Mouse (Mus musculus) midbrain, embryonic 15.5 days (tissue): ENCODE data around the gene Patj. TPM values are rescaled to one million over a fixed set of nuclear protein-coding genes. Genes with fewer than 3 reads are reported as not detected.
"Not testable (repeated sequence)": the region's sequence is repeated elsewhere in the genome, so short reads cannot be mapped to it uniquely, and the experiment has no call there.

Source experiments
- ATAC-seq: fragments of 200-750 bp; cut with Nextera tagmentation; replicated peaks from 2 replicates; pipeline ENCODE4 v1.8.0; 2017; ENCODE audit warnings: moderate TSS enrichment
- H3K27ac ChIP-seq: fragments of 300-500 bp; sonication (generic); 2 replicates; pipeline ENCODE4 v1.5.1; 2015; ENCODE audit warnings: mild to moderate bottlenecking, inconsistent platforms
- H3K27me3 ChIP-seq: fragments of 300-500 bp; sonication (generic); replicated peaks from 2 replicates; pipeline ENCODE4 v1.6.1; 2015; ENCODE audit warnings: inconsistent platforms
- H3K36me3 ChIP-seq: fragments of 300-500 bp; sonication (generic); replicated peaks from 2 replicates; pipeline ENCODE4 v1.6.1; 2015; ENCODE audit warnings: inconsistent platforms
- H3K4me1 ChIP-seq: fragments of 300-500 bp; sonication (generic); 2 replicates; pipeline ENCODE4 v1.6.1; 2015; ENCODE audit warnings: inconsistent platforms
- H3K4me2 ChIP-seq: fragments of 300-500 bp; sonication (generic); 2 replicates; pipeline ENCODE4 v1.6.1; 2015; ENCODE audit warnings: inconsistent platforms, mild to moderate bottlenecking, moderate library complexity
- H3K4me3 ChIP-seq: fragments of 300-500 bp; sonication (generic); 2 replicates; pipeline ENCODE4 v1.5.1; 2015; ENCODE audit warnings: mild to moderate bottlenecking, inconsistent platforms
- H3K9ac ChIP-seq: fragments of 300-500 bp; sonication (generic); 2 replicates; pipeline ENCODE4 v1.6.1; 2015; ENCODE audit warnings: mild to moderate bottlenecking, inconsistent platforms
- H3K9me3 ChIP-seq: fragments of 300-500 bp; sonication (generic); 2 replicates; pipeline ENCODE4 v1.6.1; 2016; ENCODE audit warnings: inconsistent platforms
- WGBS: fragments of 180-500 bp; shearing (Covaris S2); methylation state at CpG from one replicate; pipeline ENCODE4 v1.1.7; 2015; ENCODE audit warnings: mixed read lengths; 5-methylcytosine and 5-hydroxymethylcytosine counted together
- polyA plus RNA-seq: library from polyadenylated mRNA; unstranded; fragments of >200 nt; fragmentation: Nextera tagmentation; extraction: Ambion mirVana; gene quantifications from 2 replicates; pipeline ENCODE4 v1.2.1, GENCODE M21; 2015

The Patj gene
- polyA plus RNA-seq, 1 experiment from 2014 or later = 9.5 TPM

DNA sequence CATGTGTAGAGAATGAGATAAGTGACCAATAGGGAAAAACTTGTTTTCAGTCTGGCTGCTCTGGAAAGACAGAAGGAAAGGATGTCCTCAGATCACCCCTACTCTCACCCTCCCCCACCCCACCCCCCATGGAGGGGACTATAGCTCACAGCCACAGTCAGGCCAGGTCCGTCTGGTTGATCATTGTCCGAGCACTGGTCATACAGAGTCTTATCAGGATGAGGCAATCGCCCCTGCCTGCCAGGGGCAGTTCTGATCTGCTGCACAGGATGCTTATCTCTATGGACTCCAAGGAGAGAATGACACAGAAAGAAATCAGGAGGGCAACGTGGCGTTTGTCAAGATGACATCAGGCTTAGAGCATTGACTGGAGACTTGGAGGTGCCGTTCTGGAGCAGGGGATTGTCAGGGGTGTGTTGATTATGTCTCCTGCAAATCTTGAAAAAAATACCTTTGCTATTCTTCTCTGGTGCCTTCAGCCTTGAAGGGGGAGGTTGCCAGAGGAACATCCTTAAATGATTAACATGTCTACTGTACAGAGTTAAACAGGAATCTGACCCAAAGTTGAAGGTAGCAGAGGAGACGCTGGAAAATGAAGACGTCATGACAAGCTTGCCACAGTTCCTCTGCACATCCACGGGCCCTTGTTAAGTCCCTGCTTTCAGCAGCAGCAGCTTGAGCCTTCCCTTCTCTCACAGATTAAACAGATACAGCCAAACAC, 298.0 kb downstream of the Patj start:
- 62% methylated on average over 9 of the region's 9 CpGs for WGBS
- no peak for ATAC-seq
- Histone ChIP-seq H3K27me3 (no peaks in the 10 kb centered on the region), H3K4me2 (no peak overlapping the region), H3K9ac (no peak overlapping the region), H3K27ac (no peak overlapping the region), H3K9me3 (no peaks in the 10 kb centered on the region), H3K4me1 (peaks cover under 1% of the 10 kb centered on the region), H3K36me3 (no peaks in the 10 kb centered on the region), H3K4me3 (no peak overlapping the region)

DNA sequence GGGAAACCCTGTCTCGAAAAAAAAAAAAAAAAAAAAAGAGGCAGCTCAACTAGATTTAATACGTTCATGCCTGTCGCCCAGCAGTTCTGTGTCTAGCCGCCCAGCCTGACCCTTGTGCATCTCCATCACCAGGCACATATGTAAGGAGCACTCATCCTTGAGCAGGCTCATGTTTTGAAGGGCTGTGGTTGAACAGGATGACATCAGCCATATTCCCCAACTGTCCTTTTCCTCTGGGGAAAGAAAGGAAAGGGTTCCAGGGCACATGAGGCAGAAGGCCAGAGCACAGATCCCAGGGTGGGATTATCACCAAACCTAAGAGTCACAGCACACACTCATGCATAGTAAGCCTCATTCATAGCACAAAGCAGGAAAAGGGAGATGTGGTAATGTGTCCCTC, 302.3 kb downstream of the Patj start:
- Histone ChIP-seq H3K9me3 (no peaks in the 10 kb centered on the region), H3K27me3 (no peaks in the 10 kb centered on the region), H3K4me3 (no peak overlapping the region), H3K9ac (no peak overlapping the region), H3K27ac (no peak overlapping the region), H3K4me2 (no peak overlapping the region), H3K4me1 (no peaks in the 10 kb centered on the region), H3K36me3 (no peaks in the 10 kb centered on the region)
- ATAC-seq = no peak
- 79% methylated on average over 4 of the region's 4 CpGs for WGBS

DNA sequence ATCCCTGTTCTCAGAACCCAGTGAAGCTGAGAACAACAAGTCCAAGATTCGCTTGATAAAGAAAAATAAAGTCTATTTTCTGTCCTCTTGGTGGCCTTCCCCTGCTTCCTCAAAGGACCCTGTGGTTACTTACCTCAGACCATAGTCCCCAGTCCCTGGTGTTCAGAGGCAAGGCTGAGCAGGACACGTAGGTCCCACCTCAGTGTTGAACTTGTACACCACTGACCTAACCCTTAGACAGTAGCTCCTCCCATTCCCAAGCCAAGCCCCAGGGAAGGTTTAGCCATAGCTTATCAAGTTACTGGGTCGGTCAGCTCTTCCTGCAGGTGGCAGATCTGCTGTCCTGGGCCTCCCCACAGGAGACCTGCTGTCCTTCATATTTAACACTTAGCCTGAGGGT, 303.3 kb downstream of the Patj start:
- Histone ChIP-seq H3K9me3 (no peaks in the 10 kb centered on the region), H3K27ac (no peak overlapping the region), H3K27me3 (no peaks in the 10 kb centered on the region), H3K4me3 (no peak overlapping the region), H3K36me3 (no peaks in the 10 kb centered on the region), H3K9ac (no peak overlapping the region), H3K4me1 (no peaks in the 10 kb centered on the region), H3K4me2 (no peak overlapping the region)
- no peak for ATAC-seq
- WGBS = 70% methylated on average over 3 of the region's 3 CpGs

DNA sequence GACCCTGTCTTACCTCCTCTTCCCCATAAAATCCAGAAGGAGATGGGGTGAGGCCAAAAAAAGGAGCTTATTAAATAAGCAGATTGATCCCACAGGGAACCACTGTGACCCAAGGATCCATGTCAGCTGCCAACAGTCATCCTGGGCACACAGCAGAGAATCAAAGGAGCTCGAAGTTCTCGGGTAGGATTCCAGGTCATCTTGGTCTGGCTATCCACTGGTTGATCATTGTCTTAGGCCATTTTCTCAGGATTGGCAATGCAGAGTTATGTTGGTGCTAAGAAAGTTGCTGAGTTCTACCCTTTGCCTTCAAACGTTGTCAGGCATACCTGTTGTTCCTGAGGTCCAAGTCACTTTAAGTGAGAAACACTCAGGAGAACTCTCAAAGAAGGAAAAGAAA, 304.6 kb downstream of the Patj start:
- Histone ChIP-seq H3K4me3 (no peak overlapping the region), H3K27me3 (no peaks in the 10 kb centered on the region), H3K27ac (no peak overlapping the region), H3K9ac (no peak overlapping the region), H3K4me1 (no peaks in the 10 kb centered on the region), H3K36me3 (no peaks in the 10 kb centered on the region), H3K9me3 (no peaks in the 10 kb centered on the region), H3K4me2 (no peak overlapping the region)
- ATAC-seq = no peak
- 94% methylated on average over 3 of the region's 3 CpGs for WGBS

DNA sequence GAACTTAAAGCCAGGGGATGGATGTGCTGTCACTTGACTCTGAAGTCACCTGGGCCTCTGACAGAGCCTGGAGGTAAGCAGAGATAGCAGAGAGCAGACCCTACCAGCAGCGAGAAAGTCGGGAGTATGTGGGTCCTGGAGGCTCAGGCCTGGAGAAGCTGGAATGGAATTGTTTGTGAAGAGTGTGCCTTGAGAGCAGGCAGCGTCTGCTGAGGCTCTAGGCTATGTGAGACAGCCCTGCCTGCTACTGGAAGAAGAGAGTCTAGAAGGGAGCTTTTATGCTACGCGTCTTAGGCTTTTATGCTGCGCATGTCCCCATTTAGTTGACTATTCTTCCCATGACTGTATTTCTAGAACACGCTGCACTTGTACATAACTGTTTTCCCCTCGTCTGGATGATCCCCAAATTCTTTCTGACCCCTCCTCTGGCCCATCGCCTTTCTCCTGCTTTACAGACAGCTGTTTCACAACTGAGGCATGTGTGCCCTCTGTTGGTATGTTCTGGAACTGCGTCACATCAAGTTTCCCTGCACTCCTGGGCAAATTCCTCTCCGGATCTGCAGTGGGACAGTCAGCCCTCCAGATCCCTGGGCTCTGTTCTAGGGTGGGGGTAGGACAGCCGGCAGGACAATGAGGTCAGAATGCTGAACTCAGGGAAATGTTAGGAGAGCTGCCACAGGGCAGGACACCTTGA, 306.8 kb downstream of the Patj start:
- WGBS = 28% methylated on average over 12 of the region's 12 CpGs
- Histone ChIP-seq H3K27ac (no peak overlapping the region), H3K36me3 (no peaks in the 10 kb centered on the region), H3K4me2 (peak overlapping the region; percentile 19; the same call in 1 of the 2 replicates), H3K4me1 (no peaks in the 10 kb centered on the region), H3K27me3 (no peaks in the 10 kb centered on the region), H3K9ac (no peak overlapping the region), H3K4me3 (no peak overlapping the region), H3K9me3 (no peaks in the 10 kb centered on the region)
- ATAC-seq = peak; percentile 76

DNA sequence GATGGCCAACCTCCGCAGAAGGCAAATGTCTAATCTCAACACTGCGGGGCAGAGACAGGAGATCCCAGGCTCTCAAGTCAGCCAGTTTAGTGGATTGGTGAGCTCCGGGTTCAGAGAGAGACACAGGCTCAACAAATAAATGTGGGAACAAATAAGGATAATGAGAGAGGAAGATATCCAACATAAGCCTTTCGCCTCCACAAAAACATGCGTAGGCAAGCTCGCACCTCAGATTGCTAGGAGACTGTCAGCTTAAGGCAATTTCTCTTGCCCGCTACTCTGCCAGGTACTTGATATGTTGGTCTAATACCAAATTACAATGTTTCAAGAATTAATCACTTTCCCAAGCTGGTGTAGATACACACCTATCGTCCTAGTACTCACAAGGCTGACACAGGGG, 315.3 kb downstream of the Patj start:
- 94% methylated on average over 8 of the region's 8 CpGs for WGBS
- no peak overlapping the region for H3K9ac ChIP-seq
- H3K27ac ChIP-seq = no peak overlapping the region
- H3K4me1 ChIP-seq = no peaks in the 10 kb centered on the region
- H3K9me3 ChIP-seq = no peaks in the 10 kb centered on the region
- no peak for ATAC-seq
- no peak overlapping the region for H3K4me2 ChIP-seq
- no peaks in the 10 kb centered on the region for H3K36me3 ChIP-seq
- H3K4me3 ChIP-seq = no peak overlapping the region
- no peaks in the 10 kb centered on the region for H3K27me3 ChIP-seq

DNA sequence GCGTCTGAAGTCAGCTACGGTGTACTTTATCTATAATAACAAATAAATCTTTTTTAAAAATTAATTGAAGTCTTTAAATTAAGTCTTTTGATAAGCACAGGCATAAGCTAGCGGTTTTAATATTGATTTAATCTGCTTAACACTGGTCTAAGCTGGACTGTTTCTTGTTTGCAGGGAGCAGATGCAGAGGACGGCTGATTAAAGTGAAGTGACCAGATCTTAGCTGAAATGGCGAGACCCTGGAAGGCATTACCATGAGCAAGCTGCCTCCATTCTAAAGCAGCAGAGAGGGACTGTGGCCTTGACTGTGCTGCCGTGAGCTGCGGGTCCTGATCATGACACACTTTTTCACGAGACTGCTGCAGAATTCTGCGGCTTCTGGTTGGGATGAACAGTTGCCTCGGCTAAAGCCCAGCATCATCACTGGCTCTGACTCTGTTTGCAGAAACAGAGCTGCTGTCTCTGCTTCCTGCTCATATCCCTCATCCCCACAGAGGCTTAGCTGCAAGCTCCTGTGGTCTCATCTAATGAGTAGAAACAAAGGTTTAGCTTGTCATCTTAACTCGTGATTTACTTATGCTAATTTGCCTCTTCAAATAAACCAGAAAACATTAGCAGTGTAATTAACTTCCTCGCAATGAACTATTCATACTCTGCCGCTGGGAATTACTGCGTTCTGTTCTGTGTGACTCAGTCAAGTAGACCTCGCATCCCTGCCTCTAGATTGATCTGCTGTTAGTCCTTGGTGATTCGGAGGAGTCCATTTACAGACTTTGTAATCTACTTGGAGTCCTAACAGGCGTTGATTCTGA, 322.4 kb downstream of the Patj start:
- 65% methylated on average over 17 of the region's 17 CpGs for WGBS
- peak overlapping the region; percentile 43; the same call in 1 of the 2 replicates for H3K27ac ChIP-seq
- H3K9me3 ChIP-seq = no peaks in the 10 kb centered on the region
- H3K4me3 ChIP-seq = no peak overlapping the region
- no peaks in the 10 kb centered on the region for H3K27me3 ChIP-seq
- H3K9ac ChIP-seq = no peak overlapping the region
- peak; percentile 78 for ATAC-seq
- no peak overlapping the region for H3K4me2 ChIP-seq
- H3K4me1 ChIP-seq = no peaks in the 10 kb centered on the region
- H3K36me3 ChIP-seq = no peaks in the 10 kb centered on the region

DNA sequence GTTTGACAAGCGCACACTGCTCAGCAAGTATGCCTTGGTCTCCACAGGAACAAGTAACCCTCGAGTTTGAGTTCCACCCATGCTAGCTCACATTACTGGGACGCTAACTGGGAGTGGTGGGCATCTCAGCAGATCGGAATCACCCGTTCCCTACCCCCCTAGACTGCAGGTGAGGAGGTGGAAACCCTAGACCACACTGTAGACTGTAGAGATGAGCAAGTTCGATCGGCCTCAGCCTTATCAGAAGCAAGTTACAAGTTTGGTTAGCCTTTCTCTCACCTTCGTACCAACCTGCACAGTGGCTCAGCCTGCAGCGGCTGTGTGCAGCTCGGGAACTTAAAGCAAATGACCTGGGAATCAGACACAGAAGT, 322.9 kb downstream of the Patj start:
- Histone ChIP-seq H3K4me3 (no peak overlapping the region), H3K4me1 (no peaks in the 10 kb centered on the region), H3K4me2 (no peak overlapping the region), H3K9ac (no peak overlapping the region), H3K27ac (no peak overlapping the region), H3K36me3 (no peaks in the 10 kb centered on the region), H3K27me3 (no peaks in the 10 kb centered on the region), H3K9me3 (no peaks in the 10 kb centered on the region)
- ATAC-seq = peak; percentile 48; the same call in 1 of the 2 replicates
- 85% methylated on average over 10 of the region's 10 CpGs for WGBS

DNA sequence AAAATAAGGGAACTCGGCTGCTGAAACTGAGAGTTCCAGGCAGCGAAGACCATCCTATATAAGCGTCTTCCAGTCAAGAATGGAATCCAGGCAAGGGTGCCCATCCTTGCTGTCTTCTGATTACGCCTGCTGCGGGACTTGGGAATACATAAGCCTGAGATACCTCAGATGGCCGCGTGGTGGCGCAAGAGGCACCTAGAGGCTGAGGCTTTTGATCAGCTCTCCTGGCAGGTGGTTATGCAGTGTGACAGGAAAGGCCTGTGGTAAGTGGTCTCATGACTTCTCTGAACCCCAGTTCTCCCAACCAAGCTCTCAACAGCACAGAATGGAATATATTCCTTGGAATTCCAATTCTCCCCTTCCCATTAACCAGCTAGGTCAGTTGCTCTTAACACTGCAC, 326.9 kb downstream of the Patj start:
- no peak overlapping the region for H3K4me3 ChIP-seq

DNA sequence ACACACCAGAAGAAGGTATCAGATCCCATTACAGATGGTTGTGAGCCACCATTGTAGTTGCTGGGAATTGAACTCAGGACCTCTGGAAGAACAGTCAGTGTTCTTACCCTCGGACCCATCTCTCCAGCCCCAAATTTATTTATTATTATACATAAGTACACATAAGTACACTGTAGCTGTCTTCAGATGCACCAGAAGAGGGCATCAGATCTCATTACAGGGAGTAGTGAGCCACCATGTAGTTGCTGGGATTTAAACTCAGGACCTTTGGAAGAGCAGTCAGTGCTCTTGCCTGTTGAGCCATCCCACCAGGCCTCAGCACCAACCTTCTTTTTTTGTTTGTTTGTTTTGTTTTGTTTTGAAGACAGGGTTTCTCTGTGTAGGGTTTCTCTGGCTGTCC, 329.1 kb downstream of the Patj start:
- H3K9me3 ChIP-seq, H3K4me3 ChIP-seq, H3K27ac ChIP-seq, H3K4me2 ChIP-seq, H3K36me3 ChIP-seq, H3K9ac ChIP-seq, ATAC-seq: not testable (repeated sequence)
- 90% methylated on average over 1 of the region's 1 CpGs for WGBS
- H3K27me3 ChIP-seq = peaks cover 35% of the 10 kb centered on the region
- H3K4me1 ChIP-seq = peaks cover 20% of the 10 kb centered on the region

More for the DNA sequence above, 326.9 kb downstream of the Patj start:
- Histone ChIP-seq H3K9ac (no peak overlapping the region), H3K9me3 (no peaks in the 10 kb centered on the region), H3K27me3 (peaks cover 20% of the 10 kb centered on the region), H3K4me2 (no peak overlapping the region), H3K27ac (no peak overlapping the region), H3K4me1 (peaks cover 11% of the 10 kb centered on the region), H3K36me3 (no peaks in the 10 kb centered on the region)
- WGBS = 16% methylated on average over 8 of the region's 8 CpGs
- ATAC-seq = no peak

DNA sequence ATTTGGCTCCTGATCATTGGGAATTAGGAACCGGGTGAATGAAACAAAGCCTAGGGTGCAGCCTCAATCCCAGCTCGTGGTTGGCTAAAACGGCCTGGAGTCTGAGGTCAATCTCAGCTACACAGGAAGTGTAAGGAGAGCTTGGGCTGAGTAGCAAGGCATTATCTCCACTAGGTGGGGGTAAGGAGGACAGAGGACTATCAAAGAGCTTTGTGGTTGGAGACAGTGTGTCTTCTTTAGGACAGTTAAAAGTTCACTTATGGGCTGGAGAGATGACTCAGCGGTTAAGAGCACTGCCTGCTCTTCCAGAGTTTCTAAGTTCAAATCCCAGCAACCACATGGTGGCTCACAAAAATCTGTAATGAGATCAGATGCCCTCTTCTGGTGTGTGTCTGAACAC, 329.9 kb downstream of the Patj start:
- no peaks in the 10 kb centered on the region for H3K36me3 ChIP-seq
- no peak overlapping the region for H3K4me2 ChIP-seq
- 41% methylated on average over 4 of the region's 4 CpGs for WGBS
- H3K9me3 ChIP-seq = no peaks in the 10 kb centered on the region
- no peak for ATAC-seq
- no peak overlapping the region for H3K4me3 ChIP-seq
- H3K4me1 ChIP-seq = peaks cover 20% of the 10 kb centered on the region
- no peak overlapping the region for H3K9ac ChIP-seq
- H3K27me3 ChIP-seq = peaks cover 35% of the 10 kb centered on the region
- no peak overlapping the region for H3K27ac ChIP-seq

DNA sequence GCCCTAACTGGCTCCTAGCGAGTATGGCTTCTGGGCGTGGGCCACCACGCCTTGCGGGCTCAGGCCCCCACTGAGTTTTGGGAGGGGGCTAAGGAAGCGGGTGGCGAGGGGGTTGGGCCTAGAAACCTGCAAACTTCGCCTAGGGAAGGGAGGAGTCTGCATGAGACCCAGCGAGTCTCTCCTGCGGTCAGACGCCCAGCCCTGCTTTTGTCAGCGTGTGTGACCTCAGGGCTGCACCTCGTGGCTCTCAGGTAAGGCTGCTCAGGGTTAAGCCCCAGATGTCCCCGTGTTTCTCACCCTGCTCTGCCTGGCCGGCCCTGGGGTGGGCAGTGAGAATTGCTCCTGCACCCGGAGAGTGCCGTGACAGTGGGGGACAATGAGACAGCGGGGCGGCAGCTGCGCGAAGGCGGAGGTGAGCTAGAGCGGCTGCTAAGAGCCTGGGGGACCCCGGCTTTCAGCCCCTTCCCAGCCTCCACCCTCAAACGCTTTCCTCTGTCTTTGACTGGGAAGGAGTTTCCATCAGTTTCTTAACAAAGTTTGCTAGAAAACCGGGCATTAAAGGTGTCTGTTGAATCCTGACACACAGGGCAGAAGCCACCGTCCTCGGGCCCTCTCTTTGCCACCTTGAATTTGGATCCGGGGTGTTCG, 331.1 kb downstream of the Patj start, which contains the start of gene L1td1:
Gene L1td1, plus strand, starts transcription at position 145 of the 648 bp plus-strand sequence.
- H3K4me1 ChIP-seq = peaks cover 20% of the 10 kb centered on the region
- no peak within 1 kb of the TSS for H3K9ac ChIP-seq
- no peaks in the 10 kb centered on the region for H3K36me3 ChIP-seq
- no peak within 1 kb of the TSS for H3K27ac ChIP-seq
- H3K4me2 ChIP-seq = peak within 1 kb of the TSS; percentile 55
- ATAC-seq = 0 out of 2 replicates have a peak, but pooled peaks have one; percentile 34
- H3K27me3 ChIP-seq = peaks cover 35% of the 10 kb centered on the region
- H3K9me3 ChIP-seq = no peaks in the 10 kb centered on the region
- WGBS = 3% methylated on average over 29 of the region's 29 CpGs
- peak within 1 kb of the TSS; percentile 33 for H3K4me3 ChIP-seq
